Mouse (Mus musculus) ES-Bruce4 (cell line): ENCODE results near the gene Gm5751.
A peak's percentile ranks its signal among the peaks of the same experiment; 100 is the strongest.
"Not testable (repeated sequence)": the region's sequence is repeated elsewhere in the genome, so short reads cannot be mapped to it uniquely, and the experiment has no call there.

ENCODE experiments used
- CTCF ChIP-seq: IDR thresholded peaks from one replicate; pipeline ENCODE4 v1.8.1; 2011; ENCODE audit warnings: low read depth, low read length
- POLR2A ChIP-seq: IDR thresholded peaks from one replicate; pipeline ENCODE4 v1.8.1; 2011; ENCODE audit warnings: low read length; ENCODE audit not compliant: insufficient read depth

GRCm38 (mm10) chrX:8864331-8864730, 9.7 kb upstream of the Gm5751 start:
- not testable (repeated sequence) for TF ChIP-seq POLR2A
- peak; percentile 33 for TF ChIP-seq CTCF
